ENCODE assay signal across 16 mouse cellular contexts in genomic region chr15:27804447-27804846, GRCm38 (mm10).
A peak's percentile ranks its signal among the peaks of the same experiment; 100 is the strongest.
DNase-seq lines count a peak whose midpoint lies in the region; ATAC-seq and TF ChIP-seq lines count a peak whose summit lies in the region.
"Had no signal": no experiment of that assay in that cellular context is flagged by ENCODE, and none has a peak within 500 bp of the region (broad histone marks: within the 10 kb centered on the region; RNA-seq: fewer than 3 reads in every experiment).

No protein-coding gene starts in this region.

- peak overlapping the region; percentile 51; the same call in 1 of the 2 replicates for H3K27ac ChIP-seq in forebrain, embryonic 10.5 days
- H3K27ac ChIP-seq in forebrain, embryonic 15.5 days (replicated peaks): no peak overlapping the region
- H3K27ac ChIP-seq in kidney, embryonic 15.5 days: 0 out of 2 replicates have a peak overlapping the region, but pooled peaks have one; percentile 29
- peak overlapping the region; percentile 70 for H3K27ac ChIP-seq in olfactory bulb, adult 2 months (ENCODE audit: insufficient read depth, low read depth, low read length)
- H3K27ac ChIP-seq: midbrain, embryonic 12.5 days had no signal

- TF ChIP-seq POLR2A in olfactory bulb, adult 2 months (IDR thresholded peaks at IDR 0.05; ENCODE audit: insufficient read depth, low read depth, low read length): no peak

- H3K4me1 ChIP-seq in forebrain, embryonic 10.5 days: peaks cover 72% of the 10 kb centered on the region
- peaks cover 28% of the 10 kb centered on the region for H3K4me1 ChIP-seq in forebrain, embryonic 15.5 days
- peaks cover 41% of the 10 kb centered on the region for H3K4me1 ChIP-seq in kidney, embryonic 15.5 days
- H3K4me1 ChIP-seq in olfactory bulb, adult 2 months (ENCODE audit: control insufficient read depth, insufficient read depth, low read length): peaks cover 66% of the 10 kb centered on the region

- no peak overlapping the region for H3K9ac ChIP-seq in forebrain, embryonic 15.5 days (replicated peaks)
- no peak overlapping the region for H3K9ac ChIP-seq in kidney, embryonic 15.5 days
- H3K9ac ChIP-seq: midbrain, embryonic 12.5 days had no signal

- H3K4me3 ChIP-seq in forebrain, embryonic 10.5 days: no peak overlapping the region
- no peak overlapping the region for H3K4me3 ChIP-seq in forebrain, embryonic 15.5 days
- no peak overlapping the region for H3K4me3 ChIP-seq in kidney, embryonic 15.5 days (replicated peaks)
- H3K4me3 ChIP-seq in olfactory bulb, adult 2 months (ENCODE audit: insufficient read depth, low read depth, low read length): no peak overlapping the region
- H3K4me3 ChIP-seq: midbrain, embryonic 12.5 days had no signal

- no peaks in the 10 kb centered on the region for H3K27me3 ChIP-seq in forebrain, embryonic 10.5 days (ENCODE audit: poor library complexity, severe bottlenecking)
- no peaks in the 10 kb centered on the region for H3K27me3 ChIP-seq in forebrain, embryonic 15.5 days
- H3K27me3 ChIP-seq in kidney, embryonic 15.5 days: no peaks in the 10 kb centered on the region

- WGBS in forebrain, embryonic 10.5 days: 92% methylated on average over 14 of the region's 14 CpGs
- WGBS in forebrain, embryonic 15.5 days: 88% methylated on average over 14 of the region's 14 CpGs
- 73% methylated on average over 14 of the region's 14 CpGs for WGBS in kidney, embryonic 15.5 days
- 50% methylated on average over 14 of the region's 14 CpGs for WGBS in olfactory bulb, adult 2 months

- ATAC-seq in forebrain, embryonic 15.5 days (replicated peaks): no peak
- no peak for ATAC-seq in kidney, embryonic 15.5 days (replicated peaks; ENCODE audit: low FRiP score)

- peaks cover 84% of the 10 kb centered on the region for H3K36me3 ChIP-seq in forebrain, embryonic 10.5 days (replicated peaks)
- peaks cover 30% of the 10 kb centered on the region for H3K36me3 ChIP-seq in forebrain, embryonic 15.5 days
- H3K36me3 ChIP-seq in kidney, embryonic 15.5 days: peaks cover 63% of the 10 kb centered on the region

- H3K9me3 ChIP-seq in forebrain, embryonic 10.5 days: no peaks in the 10 kb centered on the region
- no peaks in the 10 kb centered on the region for H3K9me3 ChIP-seq in forebrain, embryonic 15.5 days
- H3K9me3 ChIP-seq in kidney, embryonic 15.5 days (replicated peaks): no peaks in the 10 kb centered on the region
- H3K9me3 ChIP-seq: midbrain, embryonic 12.5 days had no signal

- no peak for TF ChIP-seq CTCF in olfactory bulb, adult 2 months (IDR thresholded peaks at IDR 0.05; ENCODE audit: insufficient read depth, low read depth, low read length)

- DNase-seq in forebrain, embryonic 10.5 days (ENCODE audit: extremely low spot score, low spot score): no peak
- no peak for DNase-seq in kidney, adult 18-20 months
- peak; percentile 61 for DNase-seq in right cerebral cortex, adult 18-20 months
- DNase-seq in right cerebral cortex, postnatal 25 days: no peak
- DNase-seq in spleen, postnatal 14 days (ENCODE audit: low spot score in 2 of 2): no peak
- DNase-seq: adrenal gland, adult 8-10 months; cerebellum, adult 18-20 months; kidney, adult 11 months; kidney, postnatal 25 days; layer of hippocampus, postnatal 36 days; left cerebral cortex, postnatal 4 days; lung, postnatal 4 days had no signal

- H3K4me2 ChIP-seq in forebrain, embryonic 15.5 days (replicated peaks): no peak overlapping the region
- H3K4me2 ChIP-seq in kidney, embryonic 15.5 days: no peak overlapping the region
- H3K4me2 ChIP-seq: midbrain, embryonic 12.5 days had no signal
